Mouse (Mus musculus): ENCODE measurements at regions not wholly inside any gene's neighbourhood (a gene's known extent, or its start where the extent isn't known, plus 50 kb on each side); places are given as distances from the start of the nearest gene placed in this dataset.

DNA sequence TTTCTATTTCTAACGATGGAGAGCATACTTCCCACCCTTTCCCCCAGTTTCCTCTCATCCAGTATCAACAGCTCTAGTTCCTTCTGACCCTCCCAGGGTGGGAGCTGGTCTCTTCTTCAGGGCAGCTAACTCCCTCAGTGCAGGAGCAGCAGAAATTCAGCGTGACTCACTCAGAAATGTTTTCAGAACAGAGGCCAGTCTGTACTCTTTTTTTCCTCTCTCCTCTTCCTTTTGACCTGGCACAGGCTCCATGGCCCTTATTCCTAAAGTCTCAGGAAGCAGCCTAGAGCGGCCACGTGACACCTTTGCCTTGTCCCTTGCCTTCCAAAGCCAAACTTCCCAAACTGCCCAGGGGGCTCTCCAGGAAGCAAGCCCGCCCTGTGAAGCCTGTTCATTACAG, 55.4 kb downstream of the Pja1 start:
- DNase-seq, result no peak

DNA sequence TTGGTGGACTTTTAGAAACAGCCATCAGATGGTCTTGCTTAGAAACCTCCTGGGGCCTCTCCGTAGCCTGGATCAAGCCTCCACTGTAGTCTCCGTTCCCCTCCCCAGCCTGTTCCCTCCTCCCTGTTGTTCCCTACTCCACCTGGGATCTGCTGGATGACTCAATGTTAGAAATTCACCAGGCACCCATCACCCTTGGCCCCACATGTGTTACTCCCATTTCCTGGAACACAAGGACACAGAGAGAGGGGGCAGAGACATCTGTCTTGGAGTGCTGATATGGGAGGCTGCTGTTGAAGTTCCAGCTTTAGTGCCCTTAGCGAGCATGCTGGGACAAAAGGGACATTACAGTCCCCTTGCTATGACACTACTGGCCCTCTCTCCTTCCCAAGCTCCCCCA, 60.1 kb downstream of the Pja1 start:
- DNase-seq, result no peak

DNA sequence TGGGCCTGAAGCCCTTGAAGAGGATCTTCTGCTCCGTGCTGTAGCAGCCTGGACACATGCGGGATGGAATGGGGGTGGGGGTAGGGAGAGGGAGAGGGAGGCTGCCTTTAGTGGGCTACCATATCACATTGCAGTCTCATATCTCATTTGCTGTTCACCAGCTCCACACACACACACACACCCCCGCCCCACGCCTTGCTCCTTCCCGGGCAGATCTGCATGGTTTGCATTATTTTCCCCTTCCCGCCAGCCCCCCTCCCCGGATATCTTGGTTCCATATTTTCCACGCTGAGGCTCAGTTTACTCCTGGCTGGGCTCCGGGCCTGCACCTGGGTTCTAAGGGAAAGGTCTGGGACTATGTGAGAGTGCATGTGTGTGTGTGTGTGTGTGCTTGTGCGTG, 61.2 kb downstream of the Pja1 start:
- DNase-seq, result no peak

DNA sequence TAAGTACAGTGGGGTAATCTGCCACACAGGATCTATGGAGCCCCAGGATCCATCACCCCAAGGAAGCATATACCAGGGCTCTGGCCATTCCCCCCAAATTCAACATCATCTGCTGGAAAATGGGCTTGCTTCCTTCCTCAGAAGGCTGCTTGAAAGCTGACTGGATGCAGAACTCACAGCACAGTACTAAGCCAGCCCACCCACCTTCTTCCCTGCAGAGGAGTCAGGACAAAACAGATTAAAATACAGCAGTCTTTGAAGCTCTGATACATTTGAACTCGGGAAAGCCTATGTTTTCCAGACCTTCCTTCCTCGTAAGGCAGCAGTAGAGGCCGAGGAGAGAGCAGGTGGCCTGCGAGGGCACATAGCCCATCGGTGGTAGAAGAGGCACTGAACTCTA, 61.7 kb downstream of the Pja1 start:
- DNase-seq, result no peak

DNA sequence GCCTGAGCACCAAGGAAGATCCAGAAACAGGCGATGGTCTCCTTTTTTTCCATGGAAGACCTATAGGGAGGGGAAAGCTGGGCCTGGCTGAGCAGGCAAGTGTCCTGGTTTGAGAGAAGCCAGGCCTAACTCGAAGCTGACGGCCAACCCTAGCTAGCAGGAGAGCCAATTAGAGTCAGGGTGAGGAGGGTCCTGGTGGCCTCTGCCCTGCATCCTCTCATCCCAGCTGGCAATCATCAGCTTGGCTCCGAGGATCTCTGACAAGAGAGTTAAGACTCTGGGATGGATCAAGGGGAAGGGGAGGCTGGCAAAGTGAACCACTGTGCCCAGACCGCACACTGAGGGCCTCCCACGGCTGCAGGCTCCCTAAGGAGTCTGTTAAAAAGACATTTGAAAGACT, 62.3 kb downstream of the Pja1 start:
- DNase-seq, result no peak

DNA sequence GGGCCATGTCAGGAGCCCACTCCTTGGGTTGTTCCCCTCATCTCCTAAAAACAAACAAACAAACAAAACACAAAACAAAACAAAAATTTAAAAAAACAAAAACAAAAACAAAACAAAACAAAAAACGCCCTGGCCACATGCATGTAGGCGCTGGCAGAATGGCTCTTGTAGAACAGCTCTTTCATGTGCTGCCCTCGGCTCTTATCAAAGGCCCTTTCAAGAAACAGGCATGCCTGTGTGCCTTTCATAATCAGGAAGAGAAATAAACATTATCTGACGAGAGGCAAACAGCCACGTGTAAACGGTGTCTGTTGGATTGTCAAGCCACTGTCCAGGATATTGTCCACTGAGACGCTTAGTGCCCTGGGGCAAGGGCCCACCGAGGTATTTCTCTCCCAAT, 65.2 kb downstream of the Pja1 start:
- DNase-seq, result no peak

DNA sequence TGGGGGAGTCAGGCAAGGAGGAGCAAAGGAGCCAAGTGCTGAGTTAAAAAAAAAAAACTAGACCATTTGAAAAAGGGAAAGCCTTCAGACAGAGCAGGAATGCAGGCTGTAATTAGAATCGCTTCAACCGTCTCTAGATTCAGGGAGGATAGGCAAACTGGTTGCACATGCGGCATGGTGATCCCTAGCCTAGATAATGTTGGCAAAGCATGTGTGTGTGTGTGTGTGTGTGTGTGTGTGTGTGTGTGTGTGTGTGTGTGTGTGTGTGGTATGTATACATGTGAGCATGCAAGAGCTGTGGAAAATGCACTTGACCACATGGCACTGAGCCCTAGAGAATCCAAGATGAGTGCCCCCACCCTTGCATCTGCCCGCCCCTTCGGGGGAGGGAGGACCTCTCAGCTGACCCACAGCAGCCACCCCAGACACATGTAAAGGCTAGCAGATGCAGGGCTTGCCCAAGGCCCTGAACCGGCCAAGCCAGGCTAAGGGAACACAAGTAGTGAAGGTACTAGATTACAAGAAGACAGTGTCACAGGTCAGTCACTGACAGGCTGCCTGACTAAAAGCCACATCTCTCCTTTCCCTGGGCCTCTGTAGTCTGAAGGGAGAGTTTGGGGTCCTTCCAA, 67.4 kb downstream of the Pja1 start:
- no peak for DNase-seq

DNA sequence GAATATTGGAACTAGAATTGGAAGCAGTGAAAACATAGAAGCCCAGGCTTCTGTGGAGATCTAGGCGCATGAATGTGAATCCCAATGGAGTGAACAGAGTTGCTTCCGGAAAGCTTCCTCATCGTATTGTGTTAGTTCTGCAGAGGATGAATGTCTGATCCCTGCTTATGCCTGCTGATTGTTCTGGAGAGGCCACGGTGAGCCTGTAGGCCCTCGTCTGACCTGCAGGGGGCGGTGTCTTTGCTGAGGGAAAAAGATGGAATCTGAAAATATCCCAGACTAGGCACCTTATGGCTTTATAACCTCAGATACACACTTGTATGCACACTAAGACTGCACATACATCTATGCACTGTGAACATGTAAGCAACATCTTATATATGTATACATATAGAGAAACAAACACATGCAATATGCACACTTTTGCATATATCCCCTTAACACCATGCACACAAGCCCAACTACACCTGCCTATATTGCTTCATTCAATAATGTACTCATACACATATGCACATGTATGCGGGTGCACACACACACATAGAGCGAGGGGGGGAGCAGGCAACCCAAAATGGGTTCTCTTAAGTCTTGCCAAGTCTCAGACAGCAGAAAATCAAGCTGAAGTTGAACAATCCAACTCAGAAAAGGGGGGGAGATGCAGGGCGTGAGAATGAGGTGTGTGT, 68.1 kb downstream of the Pja1 start:
- peak; percentile 48 for DNase-seq

DNA sequence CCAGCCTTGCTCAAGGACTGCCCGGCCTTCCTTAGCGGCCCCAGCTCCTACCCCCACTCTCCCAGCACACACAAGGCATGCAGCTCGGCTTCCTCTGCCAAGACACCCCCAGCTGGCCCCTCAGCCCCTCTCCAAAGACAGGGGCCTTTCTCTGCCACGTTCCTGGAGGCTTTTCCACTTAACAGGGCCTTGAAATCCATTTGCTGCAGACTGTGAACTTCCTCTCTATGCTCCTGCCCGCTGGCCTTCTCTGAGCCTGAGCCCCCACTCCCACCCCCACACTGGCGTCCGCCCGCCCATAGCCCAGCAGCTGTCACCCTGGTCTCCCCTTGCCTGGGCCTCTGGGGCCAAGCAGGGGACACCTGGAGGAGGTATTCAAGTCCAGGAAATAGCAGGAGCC, 73.7 kb downstream of the Pja1 start:
- no peak for DNase-seq

DNA sequence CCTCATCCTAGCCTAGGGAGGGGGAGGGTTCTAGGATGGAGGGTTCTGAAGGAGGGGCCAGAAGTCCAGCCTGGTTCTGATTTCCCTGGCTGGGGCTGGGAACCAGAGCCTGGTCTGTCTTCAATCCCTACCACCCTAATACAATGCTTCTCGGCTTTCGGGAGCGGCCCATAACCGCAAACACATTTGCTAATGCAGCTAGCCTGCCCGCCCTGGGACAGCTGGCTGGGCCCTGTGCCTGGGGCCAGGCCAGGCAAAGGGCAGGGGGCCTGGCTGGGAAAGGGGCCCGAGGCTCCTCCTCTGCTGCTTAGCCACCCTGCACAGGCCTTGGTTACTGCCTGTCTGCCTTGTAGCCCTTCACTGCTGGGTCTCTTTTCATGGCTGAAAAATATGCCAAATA, 74.9 kb downstream of the Pja1 start:
- no peak for DNase-seq

DNA sequence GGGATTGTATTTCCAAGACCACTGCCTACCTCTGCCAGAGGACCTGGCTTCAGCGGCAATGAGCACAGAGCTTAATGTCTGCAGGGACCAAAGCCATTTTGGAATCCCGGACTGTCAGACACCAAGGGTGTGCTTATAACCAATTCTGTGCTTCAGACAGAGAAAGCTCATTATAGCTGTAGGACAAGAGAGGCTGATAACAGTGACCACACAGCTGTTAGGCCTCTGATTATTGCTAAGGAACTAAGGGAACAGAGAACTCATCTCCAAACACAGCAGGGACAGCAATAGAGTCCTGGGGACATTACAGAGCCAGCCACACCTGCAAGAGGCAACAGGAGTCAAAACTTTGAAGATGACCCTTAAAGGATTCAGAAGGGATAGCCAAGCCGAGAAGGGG, 76.0 kb downstream of the Pja1 start:
- no peak for DNase-seq

DNA sequence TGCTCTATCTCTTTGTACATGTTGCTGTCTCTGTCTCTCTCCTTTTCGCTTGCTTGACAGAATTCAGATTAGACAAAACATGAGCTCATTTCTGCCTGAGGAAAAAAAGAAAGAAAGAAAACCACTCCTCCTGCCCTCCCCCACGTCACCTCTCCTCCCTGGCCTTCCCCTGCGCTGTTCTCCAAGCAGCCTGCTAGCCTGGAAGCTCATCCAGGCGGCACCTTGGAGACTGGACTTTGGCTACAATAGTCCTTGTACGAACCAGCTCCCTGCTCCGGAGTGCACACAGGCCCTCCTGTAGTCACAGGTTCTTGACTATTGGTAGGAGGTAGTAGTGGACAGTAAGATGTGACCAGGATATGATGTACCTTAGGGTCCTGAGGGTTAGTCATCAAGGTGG, 79.4 kb downstream of the Pja1 start:
- no peak for DNase-seq

DNA sequence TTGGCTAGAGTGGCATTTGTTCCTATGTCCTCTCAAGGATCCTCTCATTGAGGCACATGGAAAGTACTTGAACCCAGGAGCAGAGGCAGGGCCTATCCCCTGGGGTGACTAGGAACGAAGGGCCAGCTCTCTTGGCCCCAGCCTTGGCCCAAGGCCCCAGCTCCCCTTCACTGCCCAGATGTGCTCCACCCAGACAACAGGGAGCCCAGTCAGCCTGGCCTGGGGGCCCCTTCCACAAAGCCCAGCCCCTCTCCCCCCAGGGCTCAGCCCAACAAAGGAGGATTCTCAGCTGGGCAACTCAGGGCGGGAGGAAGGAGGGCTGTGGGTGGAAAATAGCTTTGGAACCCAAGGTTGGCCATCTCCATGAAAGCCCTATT, 80.6 kb downstream of the Pja1 start:
- DNase-seq, result no peak

DNA sequence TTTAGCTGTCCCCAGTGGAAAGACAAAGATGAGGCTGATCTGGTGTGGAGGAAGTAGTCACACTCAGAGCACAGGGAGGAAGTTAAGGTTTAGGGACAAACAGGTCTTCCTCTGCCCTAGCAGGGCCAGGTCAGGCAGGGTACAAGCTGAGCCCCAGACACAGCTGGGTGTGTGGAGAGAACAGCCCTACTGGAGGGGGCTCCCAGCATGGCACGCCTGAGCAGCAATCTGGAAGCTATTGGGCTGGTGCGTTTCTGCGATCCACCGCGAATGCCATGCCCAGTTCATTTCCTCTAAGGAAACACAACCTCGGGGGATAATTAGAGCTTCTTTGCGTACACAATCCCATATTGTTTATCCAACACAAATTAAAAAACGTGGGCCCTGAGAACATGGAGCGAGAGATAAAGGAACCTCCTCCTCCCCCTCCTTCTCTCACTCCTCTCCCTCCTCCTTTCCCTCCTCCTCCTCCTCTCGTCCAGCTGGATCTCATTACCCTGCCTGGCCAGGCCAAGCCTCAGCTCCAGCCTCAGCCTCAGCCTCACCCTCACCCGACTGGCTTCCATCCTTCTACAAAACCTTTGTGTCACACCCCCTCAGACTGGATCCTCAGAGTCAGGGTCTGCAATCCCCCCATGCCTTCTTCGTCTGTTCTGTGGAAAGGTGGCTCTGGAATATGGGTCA, 81.2 kb downstream of the Pja1 start:
- no peak for DNase-seq

DNA sequence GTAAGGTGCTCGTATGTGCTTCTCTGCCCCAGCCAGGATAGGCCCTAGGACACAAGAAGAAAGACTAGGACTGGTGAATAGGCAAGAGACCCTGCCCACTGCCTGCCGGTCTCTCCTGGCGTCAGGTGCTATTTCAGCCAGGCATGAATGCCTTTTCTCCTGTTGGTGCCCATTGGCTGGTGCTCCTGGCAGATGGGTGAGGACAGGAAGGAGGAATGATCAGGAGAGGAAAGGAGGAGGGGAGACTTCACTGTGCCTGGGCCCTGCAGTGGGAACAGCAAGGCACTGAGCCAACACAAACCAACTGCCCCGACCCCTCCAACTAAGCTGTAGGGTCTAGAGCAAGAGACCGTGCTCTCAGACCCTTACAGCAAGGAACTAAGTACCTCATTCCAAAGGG, 100.4 kb downstream of the Pja1 start:
- no peak for DNase-seq

DNA sequence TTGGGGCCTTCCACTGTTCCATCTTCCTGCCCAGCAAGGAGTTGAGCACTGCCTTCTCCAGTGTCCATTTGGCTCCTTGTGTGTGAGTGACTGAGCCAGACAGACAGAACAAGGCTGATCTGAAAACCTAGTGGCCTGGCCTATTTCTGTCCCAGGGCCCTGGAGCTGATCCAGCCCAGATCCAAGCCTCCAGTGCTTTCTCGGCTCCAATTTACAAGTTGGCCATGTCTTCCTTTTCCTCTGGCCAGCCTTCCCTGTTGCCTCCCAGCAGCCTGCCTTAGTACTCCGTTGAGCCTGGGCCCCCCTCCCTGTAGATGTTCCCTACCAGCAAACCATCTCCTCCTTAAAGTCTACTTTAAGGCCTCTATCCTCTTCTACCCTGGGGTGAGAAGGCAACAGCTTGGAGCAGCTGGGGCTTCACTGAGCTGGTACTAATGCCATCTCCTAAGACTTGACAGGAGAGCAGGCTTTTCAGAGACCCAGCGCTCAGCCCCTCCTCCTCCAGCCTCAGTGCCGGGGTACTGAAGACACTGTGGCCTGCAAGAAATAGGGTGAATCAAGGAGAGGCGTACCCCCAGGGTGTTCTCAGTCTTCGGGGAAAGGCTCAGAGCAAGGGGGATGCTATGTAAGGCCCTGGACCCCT, 101.7 kb downstream of the Pja1 start:
- peak; percentile 29 for DNase-seq

DNA sequence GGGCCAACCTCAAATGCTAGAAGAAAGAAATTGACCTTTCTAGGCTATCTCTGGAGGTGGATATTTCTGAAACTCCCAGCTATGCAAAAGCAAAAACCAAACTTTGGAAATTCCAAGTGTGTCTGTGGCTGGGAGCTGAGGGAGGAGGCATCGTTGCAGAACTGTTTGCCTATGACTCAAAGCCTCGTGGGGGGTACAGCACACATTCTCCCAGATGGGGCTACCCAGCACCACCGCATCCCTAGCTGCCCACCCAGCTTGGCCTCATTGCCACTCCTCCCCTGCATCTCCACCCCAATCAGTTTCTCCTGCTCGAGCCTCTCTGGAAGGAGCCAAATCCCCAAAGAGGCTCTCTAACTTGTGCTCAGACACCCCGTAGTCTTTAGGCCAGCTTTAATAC, 107.0 kb downstream of the Pja1 start:
- DNase-seq, result no peak

DNA sequence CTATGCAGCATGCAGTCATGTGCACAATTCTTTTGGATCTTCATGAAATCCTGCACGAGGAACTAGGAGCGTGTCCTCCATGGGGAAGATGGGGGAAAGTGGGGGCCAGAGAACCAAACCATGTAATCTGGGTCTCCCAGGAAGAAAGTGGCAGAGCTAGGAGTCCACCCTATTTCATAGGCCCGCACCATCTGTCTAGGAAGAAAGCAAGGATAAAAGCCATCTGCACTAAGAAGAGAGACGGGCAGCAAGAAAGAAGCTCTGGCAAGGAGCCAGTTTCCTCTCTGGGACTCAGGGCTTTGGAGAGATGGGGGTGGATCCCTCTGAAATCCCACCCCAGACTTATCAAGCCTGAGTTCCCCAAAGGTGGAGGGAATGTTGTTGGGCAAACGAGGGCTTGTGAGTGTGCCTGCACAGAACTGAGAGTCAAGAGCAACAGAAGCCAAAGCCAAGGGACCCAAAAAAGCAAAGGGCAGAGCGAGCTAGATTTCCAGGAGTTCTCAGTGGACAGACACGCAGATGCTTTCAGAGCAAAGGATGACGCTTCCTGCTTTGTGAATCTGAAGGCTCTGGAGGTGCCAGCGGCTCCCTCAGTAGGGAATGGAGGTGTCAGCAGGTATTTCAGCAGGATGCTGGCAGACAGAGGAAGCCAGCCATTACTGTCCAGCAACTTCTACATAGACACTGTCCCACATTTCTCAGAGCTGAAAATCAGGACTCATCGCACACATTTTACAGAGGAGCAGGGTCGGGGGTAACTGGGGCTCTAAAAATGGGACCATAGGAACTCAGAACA, 110.8 kb downstream of the Pja1 start:
- DNase-seq, result no peak

DNA sequence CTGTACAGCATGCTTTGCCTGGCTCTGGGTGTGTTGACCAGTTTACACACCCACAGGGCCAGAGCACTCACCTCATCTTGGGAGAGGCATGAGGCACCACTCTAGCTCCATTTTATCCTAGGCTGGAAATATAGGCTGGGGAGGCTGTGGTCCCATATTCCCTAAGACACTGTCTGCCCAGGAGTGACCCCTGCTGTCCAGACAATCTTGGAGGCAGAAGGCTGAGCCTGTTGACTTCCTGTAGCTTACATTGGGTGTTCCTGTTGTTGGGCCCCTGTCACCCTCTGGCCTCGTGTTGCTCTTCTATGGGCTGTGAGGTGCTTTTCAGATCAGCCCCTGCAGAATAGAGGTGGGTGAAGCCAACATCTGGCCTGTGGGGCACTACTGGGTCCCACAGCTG, 112.3 kb downstream of the Pja1 start:
- DNase-seq, result peak; percentile 36

DNA sequence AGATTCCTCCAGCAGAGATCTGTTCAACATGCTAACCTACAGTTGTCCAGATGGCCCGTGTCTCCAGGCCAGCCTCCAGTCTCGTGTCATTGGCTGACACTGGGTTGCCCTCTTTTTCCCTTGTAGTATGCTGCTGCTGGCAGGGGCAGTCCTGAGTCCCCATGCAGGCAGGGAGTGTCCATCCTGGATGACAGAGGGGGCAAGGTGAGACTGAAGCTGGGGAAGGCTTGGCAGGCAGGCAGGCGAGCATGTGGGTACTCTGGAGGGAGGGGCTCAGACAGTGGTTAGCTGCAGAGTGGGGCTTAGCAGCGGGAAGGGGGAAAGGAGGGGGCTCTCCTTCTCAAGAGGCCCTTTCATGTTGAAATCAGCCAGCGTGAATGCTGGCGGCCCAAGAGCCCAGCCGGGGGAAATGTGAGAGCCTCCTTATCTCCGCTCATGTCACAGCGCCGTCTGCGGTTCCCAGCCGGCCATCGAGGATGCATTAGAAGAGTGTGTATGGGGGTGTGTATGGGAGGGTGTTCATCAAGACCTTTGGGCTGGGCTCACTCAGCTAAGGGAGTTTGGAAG, 112.9 kb downstream of the Pja1 start:
- DNase-seq, result no peak

DNA sequence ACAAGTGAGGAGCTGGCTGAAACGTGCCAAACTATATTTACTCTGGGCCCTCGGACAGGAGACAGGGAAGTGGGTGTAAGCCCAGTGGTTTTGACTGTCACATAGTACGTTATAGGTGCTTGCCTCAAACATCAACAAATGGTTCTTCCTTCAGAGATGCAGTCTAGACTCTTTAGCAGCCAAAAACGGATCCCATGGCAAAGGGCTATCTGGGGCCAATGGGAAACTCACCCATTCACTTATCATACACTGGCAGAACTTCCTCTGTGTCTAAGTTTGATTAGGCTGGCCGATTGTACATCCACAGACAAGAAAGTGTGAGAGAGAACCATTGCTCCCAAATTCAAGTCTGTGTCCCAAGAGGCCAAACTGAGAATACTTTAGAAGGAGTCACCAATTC, 115.9 kb downstream of the Pja1 start:
- no peak for DNase-seq

DNA sequence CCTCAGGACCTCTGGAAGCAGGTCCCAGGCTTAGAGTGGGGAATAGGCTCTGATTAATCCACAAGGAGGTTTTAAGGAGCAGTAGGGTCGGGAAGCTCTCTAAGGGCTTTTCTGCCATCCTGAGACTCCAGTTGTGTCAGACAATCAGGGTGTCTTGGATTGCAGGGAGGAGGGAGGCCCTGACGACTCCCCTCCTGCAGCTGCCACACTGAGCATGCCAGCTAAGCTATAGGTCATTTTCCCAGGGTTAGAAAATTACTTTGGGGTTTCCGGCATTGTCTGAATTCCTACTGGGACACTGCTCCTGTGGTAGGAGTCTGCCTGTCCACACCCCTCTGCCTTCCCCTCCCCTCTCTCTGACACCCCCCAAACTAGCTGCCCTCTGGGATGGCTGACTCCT, 120.8 kb downstream of the Pja1 start:
- DNase-seq, result no peak
